Mouse (Mus musculus): Measurements from ENCODE around the gene Foxred2.

Foxred2 gene

DNA sequence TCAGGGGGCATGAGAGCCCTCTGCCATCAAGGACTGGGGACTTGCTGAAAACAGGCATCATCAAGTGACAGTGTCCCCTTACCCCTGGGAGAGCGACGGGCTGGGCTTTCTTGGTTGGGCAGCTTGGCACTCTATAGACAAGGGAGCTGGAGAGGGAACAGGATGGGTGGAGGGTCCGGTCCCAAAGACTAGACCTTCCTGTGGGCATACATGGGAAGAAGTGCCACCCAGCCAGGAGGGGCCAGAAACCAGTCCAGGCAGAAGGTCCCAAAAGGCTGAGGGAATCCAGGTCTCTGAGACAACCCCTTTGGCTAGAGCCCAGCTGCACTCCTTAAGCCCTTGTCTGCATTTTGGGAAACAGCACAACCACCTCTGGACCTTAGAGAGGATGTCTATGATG is 42.0 kb downstream of the Foxred2 start:
- no peak for DNase-seq

- no peak for DNase-seq
These were observed 43.5 kb downstream of the Foxred2 start for GRCm38 (mm10) chr15:77913054-77913453.

GRCm38 (mm10) chr15:77912585-77912984 is 43.9 kb downstream of the Foxred2 start:
- DNase-seq: no peak

DNA sequence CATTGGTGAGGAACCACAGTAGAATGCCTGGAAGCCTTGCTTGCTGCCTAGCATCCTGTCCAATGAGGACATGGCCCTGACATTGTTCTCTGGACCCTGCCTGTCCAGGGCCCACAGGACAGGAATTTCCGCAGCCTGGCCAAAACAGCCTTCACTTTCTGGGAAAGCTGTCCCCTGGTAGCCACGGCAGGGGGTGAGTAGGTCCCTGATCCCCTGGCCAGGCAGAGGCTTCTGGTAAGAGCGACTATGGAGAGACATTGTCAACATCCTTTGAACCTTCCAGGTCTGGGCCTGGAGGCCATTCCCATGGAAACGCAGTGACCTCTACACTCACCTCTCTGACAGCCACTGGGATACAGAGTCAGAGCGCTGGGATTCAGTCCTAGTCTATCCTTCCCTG is 44.5 kb downstream of the Foxred2 start:
- DNase-seq: no peak

GRCm38 (mm10) chr15:77911065-77911464 is 45.5 kb downstream of the Foxred2 start:
- DNase-seq: no peak

DNA sequence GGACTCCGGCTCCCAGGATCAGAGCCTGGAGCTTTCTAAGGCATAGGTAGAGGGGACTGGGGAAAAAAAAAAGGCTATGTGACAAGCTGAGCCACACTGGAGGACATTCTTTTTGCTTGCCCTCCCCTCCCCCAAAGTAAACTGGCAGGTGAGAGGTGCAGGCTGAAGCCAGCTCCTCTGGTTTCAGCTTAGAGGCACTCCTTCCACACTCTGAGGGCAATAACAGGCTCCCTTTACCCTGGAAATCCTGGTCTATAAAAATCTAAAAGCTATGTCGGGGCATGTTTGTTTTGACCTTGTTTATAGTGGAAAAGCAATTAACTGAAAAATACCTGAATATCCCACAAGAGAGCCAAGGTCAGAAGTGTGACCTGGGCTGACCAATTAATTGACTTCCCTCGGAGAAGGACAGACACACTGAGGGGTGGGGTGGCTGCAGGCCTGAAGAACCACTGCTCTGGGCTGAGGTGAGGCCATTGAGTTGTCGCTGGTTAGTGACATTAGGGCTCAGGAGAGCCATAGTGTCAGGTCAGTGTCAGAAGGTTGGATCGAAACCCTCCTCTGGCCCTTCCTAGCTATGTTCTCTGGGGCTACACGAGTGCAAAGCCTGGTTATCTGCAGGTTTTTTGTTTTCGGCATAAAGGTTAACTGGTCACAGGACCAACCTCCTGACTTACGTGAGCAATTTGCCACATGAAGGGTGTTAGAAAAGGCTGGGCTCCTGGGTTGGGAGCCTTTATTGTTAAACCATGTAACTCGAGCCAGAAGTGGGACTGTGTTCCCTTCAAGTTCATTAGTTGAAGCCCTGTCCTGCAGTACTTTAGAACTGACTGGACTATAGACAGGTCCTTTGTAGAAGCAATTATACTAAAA is 48.6 kb downstream of the Foxred2 start:
- no peak for DNase-seq

- DNase-seq: no peak
These were observed 50.0 kb downstream of the Foxred2 start for GRCm38 (mm10) chr15:77906545-77906944.

GRCm38 (mm10) chr15:77906081-77906480 is 50.4 kb downstream of the Foxred2 start:
- no peak for DNase-seq

DNA sequence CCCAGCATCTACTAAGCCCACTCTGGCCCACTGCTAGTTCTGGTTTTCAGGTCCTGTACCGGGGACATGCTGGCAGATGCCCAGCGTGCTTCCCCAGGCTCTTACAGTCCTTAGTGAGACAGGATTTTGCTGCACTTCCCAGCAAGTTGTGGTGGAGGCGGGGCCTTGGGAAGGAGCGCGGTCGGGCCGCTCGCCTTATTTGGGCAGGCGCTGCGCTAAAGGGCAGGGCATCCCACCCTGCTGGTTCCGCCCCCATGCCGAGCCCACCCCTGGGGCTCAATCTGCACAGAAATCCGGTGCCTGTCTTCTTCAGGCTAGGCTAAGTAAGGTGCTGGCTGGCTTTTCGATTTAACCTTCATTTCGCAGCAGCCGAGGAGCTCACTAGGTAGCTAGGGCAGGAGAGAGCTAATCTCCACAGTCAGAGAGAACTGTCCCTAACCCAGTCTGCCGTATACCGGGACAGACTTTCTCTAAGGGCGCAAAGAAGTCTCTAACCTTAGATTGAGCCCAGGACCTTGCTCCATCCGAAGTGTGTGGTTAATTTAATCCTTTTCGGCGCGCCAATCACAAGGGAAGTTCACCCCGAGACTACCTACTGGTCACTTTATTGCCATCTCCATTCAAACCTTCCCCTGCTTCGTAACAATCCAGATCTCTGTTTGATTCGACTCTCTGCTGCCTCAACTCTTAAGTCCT is 51.1 kb downstream of the Foxred2 start:
- DNase-seq: peak; percentile 76

DNA sequence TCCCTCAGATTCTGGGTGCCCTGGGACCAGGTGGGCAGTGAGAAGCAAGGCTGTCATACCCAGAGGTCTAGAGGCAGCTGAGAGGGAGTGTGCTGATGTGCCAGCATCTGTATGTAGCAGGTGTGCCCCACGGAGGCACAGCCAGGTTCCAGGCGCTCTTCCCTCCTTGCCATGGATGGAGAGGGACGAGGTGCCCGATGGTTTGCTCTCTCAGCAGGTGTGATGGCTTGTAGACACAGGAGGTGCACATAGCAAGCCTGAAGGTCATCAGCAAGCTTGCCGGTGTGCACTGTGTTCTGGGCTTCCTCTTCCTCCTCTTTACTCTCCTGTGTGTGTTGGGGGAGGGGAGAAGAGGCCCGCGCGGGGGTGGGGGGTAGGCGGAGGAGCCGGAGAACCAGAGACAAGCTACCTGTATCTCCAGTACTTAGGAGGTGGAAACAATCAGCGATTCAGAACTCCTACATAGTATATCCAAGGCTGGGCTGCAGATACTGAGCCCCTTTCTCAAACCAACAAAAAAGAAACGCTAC is 52.1 kb downstream of the Foxred2 start:
- no peak for DNase-seq

DNA sequence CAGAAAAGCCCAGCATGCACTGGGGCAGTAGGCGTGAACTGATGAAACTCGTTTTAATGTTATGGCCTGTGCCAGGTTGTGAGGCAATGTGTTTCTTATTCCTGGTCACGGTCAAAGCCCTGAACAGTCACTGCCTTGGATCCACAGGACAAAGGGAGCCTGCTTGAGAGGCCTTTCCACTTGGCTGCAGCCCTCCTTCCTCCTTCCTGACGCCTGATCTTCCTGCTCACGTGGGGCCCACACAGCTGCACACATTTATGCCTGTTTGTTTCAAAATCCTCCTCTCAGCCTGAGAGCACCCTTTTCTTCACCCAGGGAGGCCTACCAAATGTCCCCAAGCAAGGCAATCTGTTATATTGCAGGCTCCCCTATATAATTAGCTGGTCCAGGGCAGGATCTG is 53.3 kb downstream of the Foxred2 start:
- no peak for DNase-seq

- no peak for DNase-seq
These were observed 61.6 kb downstream of the Foxred2 start for GRCm38 (mm10) chr15:77894926-77895325.

- no peak for DNase-seq
These were observed 63.2 kb downstream of the Foxred2 start for GRCm38 (mm10) chr15:77893292-77893691.

DNA sequence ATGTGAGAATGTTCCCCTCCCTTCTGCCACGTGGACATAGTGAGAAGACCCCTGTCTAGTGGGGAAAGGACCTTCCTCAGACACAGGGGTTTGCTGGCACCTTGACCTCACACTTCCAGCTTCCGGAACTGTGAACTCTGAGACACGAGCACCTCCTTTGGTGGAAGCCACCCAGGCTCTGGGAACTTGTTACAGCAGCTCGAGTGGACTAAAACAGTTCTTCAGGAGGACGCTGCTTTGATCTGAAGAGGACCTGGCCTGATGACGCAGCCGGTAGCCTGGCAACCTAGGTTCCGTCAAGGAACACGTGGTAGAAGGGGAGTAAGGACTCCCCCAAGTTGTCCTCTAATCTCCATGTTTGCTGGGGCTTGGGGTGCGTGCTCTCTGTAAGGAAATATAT is 64.1 kb downstream of the Foxred2 start:
- no peak for DNase-seq

DNA sequence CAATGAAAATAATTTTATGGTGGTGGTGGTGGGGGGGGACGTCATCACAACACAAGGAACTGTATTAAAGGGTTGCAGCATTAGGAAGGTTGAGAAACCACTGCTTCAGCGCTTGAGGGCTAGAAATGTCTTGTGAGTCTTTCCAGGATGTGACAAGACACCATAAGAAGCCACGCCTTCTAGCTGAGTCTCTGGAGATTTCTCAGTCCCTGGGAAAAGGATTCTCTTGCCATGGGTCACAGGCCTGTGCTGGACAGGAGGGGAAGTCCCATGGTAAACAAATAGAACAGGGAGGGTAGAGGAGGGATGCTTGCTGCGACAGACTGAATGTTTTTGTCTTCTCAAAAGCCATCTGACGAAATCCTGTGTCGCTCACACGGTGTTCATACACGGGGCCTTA is 64.8 kb downstream of the Foxred2 start:
- DNase-seq: no peak

Data from retina, postnatal 1 day (tissue).